Comparison of ENCODE assay signal across 9 mouse cellular contexts in the genomic region with DNA sequence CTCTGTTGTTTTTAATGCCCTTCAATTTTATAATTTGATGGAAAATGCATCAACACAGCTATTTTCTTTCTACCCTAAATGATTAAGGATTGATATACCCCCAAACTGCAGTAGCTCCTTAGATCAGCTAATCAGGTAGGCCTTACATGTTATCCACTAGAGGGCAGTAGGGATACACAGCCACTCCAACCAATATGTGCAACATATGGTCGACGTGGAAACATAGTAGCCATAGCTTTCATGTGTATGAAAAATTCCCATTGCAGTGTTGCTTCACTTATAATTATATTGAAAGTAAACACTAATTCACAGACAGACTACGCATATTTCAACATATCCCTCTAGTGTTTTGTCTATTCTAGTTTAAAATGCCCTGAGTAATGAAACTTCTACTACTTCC.
DNase-seq lines count a peak whose midpoint lies in the region; ATAC-seq and TF ChIP-seq lines count a peak whose summit lies in the region.
"Had no signal": no experiment of that assay in that cellular context is flagged by ENCODE, and none has a peak within 500 bp of the region (broad histone marks: within the 10 kb centered on the region; RNA-seq: fewer than 3 reads in every experiment).

No protein-coding gene starts in this region.

- no peak overlapping the region for H3K9ac ChIP-seq in neural tube, embryonic 15.5 days (replicated peaks)
- H3K9ac ChIP-seq: limb, embryonic 15.5 days had no signal

- peak overlapping the region; percentile 52 for H3K4me3 ChIP-seq in gastrocnemius, adult 2 months
- no peak overlapping the region for H3K4me3 ChIP-seq in neural tube, embryonic 15.5 days (replicated peaks)
- H3K4me3 ChIP-seq: limb, embryonic 15.5 days had no signal

- intact Hi-C loops in gastrocnemius, adult 2 months (cut with DNase I) = loop anchor here (10.0 kb wide), 1 partner anchor 265 kb away; no protein-coding TSS in a partner anchor

- ATAC-seq in neural tube, embryonic 15.5 days (ENCODE audit: low FRiP score) = 0 out of 2 replicates have a peak, but pooled peaks have one; percentile 65

- no peaks in the 10 kb centered on the region for H3K27me3 ChIP-seq in neural tube, embryonic 15.5 days (replicated peaks)
- H3K27me3 ChIP-seq: limb, embryonic 15.5 days had no signal

- peak; percentile 92 for TF ChIP-seq CTCF in gastrocnemius, adult 2 months (IDR thresholded peaks at IDR 0.05)

- H3K27ac ChIP-seq in gastrocnemius, adult 2 months = peak overlapping the region; percentile 82
- H3K27ac ChIP-seq in neural tube, embryonic 15.5 days (replicated peaks) = no peak overlapping the region

- peaks cover 6% of the 10 kb centered on the region; the same call in 1 of the 2 replicates for H3K4me1 ChIP-seq in neural tube, embryonic 15.5 days
- H3K4me1 ChIP-seq: limb, embryonic 15.5 days had no signal

- H3K4me2 ChIP-seq in neural tube, embryonic 15.5 days = no peak overlapping the region
- H3K4me2 ChIP-seq: limb, embryonic 15.5 days had no signal

- no peaks in the 10 kb centered on the region for H3K9me3 ChIP-seq in neural tube, embryonic 15.5 days (replicated peaks)
- H3K9me3 ChIP-seq: limb, embryonic 15.5 days had no signal

- no peaks in the 10 kb centered on the region for H3K36me3 ChIP-seq in neural tube, embryonic 15.5 days
- H3K36me3 ChIP-seq: limb, embryonic 15.5 days had no signal

- 24% methylated on average over 3 of the region's 3 CpGs for WGBS in neural tube, embryonic 15.5 days

- no peak for DNase-seq in gastrocnemius, adult 2 months
- no peak for DNase-seq in gastrocnemius, postnatal 4 days (ENCODE audit: low spot score in 2 of 2)
- peak; percentile 49 for DNase-seq in thymus, postnatal 0 days (ENCODE audit: low spot score)
- no peak for DNase-seq in thymus, postnatal 4 days
- peak; percentile 27 for DNase-seq in forelimb bud, embryonic 11.5 days (ENCODE audit: low read depth, low spot score)
- DNase-seq in left cerebral cortex, adult 11 months (ENCODE audit: low spot score) = no peak
- DNase-seq in cerebellum, postnatal 4 days (ENCODE audit: low spot score in 2 of 2) = no peak

Comparison
In these comparisons a context has a peak if more than half of its experiments do, and no peak if none do; other contexts are left out.
1. DNase-seq: peak in thymus, postnatal 0 days (single experiment) and forelimb bud, embryonic 11.5 days (single experiment); none in gastrocnemius, adult 2 months (single experiment), gastrocnemius, postnatal 4 days (0 of 2), thymus, postnatal 4 days (single experiment), left cerebral cortex, adult 11 months (single experiment) and cerebellum, postnatal 4 days (0 of 2).